Mouse (Mus musculus) hindbrain, postnatal 0 days (tissue): ENCODE data around the gene Polr2h. TPM values are rescaled to one million over a fixed set of nuclear protein-coding genes. Genes with fewer than 3 reads are reported as not detected.
A peak's percentile ranks its signal among the peaks of the same experiment; 100 is the strongest.

Source experiments
- ATAC-seq: fragments of 200-750 bp; cut with Nextera tagmentation; 2 replicates; pipeline ENCODE4 v1.8.0; 2017; ENCODE audit warnings: mild to moderate bottlenecking, moderate TSS enrichment, moderate library complexity
- DNase-seq: peaks from one replicate; pipeline ENCODE4 v3.0.0-alpha.2; 2015; ENCODE audit warnings: low spot score
- H3K27ac ChIP-seq: fragments of 300-500 bp; sonication (generic); 2 replicates; pipeline ENCODE4 v1.5.1; 2014; ENCODE audit warnings: mild to moderate bottlenecking
- H3K27me3 ChIP-seq: fragments of 300-500 bp; sonication (generic); 2 replicates; pipeline ENCODE4 v1.6.1; 2014; ENCODE audit warnings: low read length, mixed read lengths; ENCODE audit not compliant: insufficient read depth
- H3K36me3 ChIP-seq: fragments of 300-500 bp; sonication (generic); 2 replicates; pipeline ENCODE4 v1.6.1; 2014; ENCODE audit warnings: low read length, mixed read lengths; ENCODE audit not compliant: insufficient read depth
- H3K4me1 ChIP-seq: fragments of 300-500 bp; sonication (generic); 2 replicates; pipeline ENCODE4 v1.6.1; 2014; ENCODE audit warnings: antibody characterized with exemption, low read length, mixed read lengths; ENCODE audit not compliant: insufficient read depth
- H3K4me2 ChIP-seq: fragments of 300-500 bp; sonication (generic); 2 replicates; pipeline ENCODE4 v1.6.1; 2014; ENCODE audit warnings: low read depth, mild to moderate bottlenecking, low read length, moderate library complexity, mixed read lengths
- H3K4me3 ChIP-seq: fragments of 300-500 bp; sonication (generic); 2 replicates; pipeline ENCODE4 v1.5.1; 2014; ENCODE audit warnings: low read length
- H3K9ac ChIP-seq: fragments of 300-500 bp; sonication (generic); replicated peaks from 2 replicates; pipeline ENCODE4 v1.6.1; 2014; ENCODE audit warnings: mild to moderate bottlenecking, low read length, moderate library complexity, mixed read lengths
- H3K9me3 ChIP-seq: fragments of 300-500 bp; sonication (generic); 2 replicates; pipeline ENCODE4 v1.6.1; 2016; ENCODE audit warnings: low read length, mixed read lengths
- CTCF ChIP-seq: IDR thresholded peaks from 2 replicates; pipeline ENCODE4 v1.5.1; 2016; ENCODE audit warnings: antibody characterized with exemption, control low read depth, low read depth
- WGBS: fragments of 180-500 bp; shearing (Covaris S2); extraction: QIAGEN DNeasy Blood & Tissue Kit; methylation state at CpG from one replicate; pipeline ENCODE4 v1.1.7; 2014; 5-methylcytosine and 5-hydroxymethylcytosine counted together
- polyA plus RNA-seq: library from polyadenylated mRNA; unstranded; fragments of >200 nt; fragmentation: Nextera tagmentation; extraction: Ambion mirVana; gene quantifications from 2 replicates; pipeline ENCODE4 v1.2.1, GENCODE M21; 2015
- total RNA-seq: library from RNA; depleted of rRNA; stranded (reverse); fragments of >200 nt; gene quantifications from 2 replicates; pipeline ENCODE4 v1.2.3, GENCODE M21; 2014; rRNA removed

Gene Polr2h
- total and polyA plus RNA-seq, 2 experiments from 2014 or later, result 25.5 to 90.8 TPM

GRCm38 (mm10) chr16:20750518-20750917, 33.1 kb downstream of the Polr2h start:
- no peak overlapping the region for H3K27ac ChIP-seq
- H3K27me3 ChIP-seq, result no peaks in the 10 kb centered on the region
- no peak for TF ChIP-seq CTCF
- WGBS, result 57% methylated on average over 8 of the region's 8 CpGs
- H3K4me2 ChIP-seq, result no peak overlapping the region
- no peaks in the 10 kb centered on the region for H3K4me1 ChIP-seq
- no peak for DNase-seq
- H3K36me3 ChIP-seq, result no peaks in the 10 kb centered on the region
- no peaks in the 10 kb centered on the region for H3K9me3 ChIP-seq
- no peak overlapping the region for H3K9ac ChIP-seq
- ATAC-seq, result no peak
- no peak overlapping the region for H3K4me3 ChIP-seq

DNA sequence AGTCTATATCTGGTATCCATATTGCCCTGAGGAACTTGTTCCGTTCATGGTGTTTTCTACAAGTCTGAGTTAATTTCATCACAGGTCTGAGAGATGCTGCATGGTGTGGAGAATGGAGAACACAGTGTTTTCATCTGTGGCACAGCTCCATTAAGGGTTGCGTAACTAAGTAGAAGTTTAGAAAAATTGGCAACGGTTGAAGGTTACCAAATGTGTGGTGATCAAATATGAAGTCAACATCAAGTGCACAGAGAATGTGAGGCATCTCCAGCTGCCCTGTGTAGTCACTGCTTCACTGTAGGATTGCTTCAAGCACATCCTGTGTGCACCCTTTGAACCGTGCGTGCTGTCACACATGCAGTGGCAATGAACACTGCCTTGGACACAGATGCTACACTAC, 38.6 kb downstream of the Polr2h start:
- Histone ChIP-seq H3K9me3 (no peaks in the 10 kb centered on the region), H3K27me3 (no peaks in the 10 kb centered on the region), H3K4me1 (no peaks in the 10 kb centered on the region), H3K4me3 (no peak overlapping the region), H3K9ac (no peak overlapping the region), H3K27ac (no peak overlapping the region), H3K4me2 (no peak overlapping the region), H3K36me3 (no peaks in the 10 kb centered on the region)
- DNase-seq, result no peak
- no peak for ATAC-seq
- TF ChIP-seq CTCF, result no peak
- 96% methylated on average over 5 of the region's 5 CpGs for WGBS

DNA sequence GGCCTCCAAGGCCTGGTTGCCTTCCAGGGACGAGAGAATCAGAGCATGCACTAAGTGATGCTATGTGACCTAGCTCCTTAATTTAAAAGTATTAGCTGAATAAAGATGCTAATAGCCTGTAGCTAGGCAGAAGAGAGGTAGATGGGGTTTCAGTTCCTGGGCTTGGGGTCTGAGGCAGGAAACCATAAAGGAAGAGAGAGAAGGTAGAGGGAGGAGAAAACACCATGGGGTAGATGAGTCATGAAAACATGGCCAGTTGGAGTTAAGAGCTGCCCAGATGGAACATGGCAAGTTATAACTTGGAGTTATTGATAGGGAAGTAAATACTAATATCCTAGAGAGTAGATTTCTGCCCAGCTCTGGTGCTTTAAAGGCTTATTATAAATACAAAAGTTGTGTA, 39.9 kb downstream of the Polr2h start:
- ATAC-seq, result no peak
- WGBS, result 86% methylated on average over 1 of the region's 1 CpGs
- H3K4me1 ChIP-seq, result no peaks in the 10 kb centered on the region
- H3K4me2 ChIP-seq, result no peak overlapping the region
- DNase-seq, result no peak
- no peaks in the 10 kb centered on the region for H3K9me3 ChIP-seq
- H3K9ac ChIP-seq, result no peak overlapping the region
- H3K27ac ChIP-seq, result no peak overlapping the region
- H3K36me3 ChIP-seq, result no peaks in the 10 kb centered on the region
- TF ChIP-seq CTCF, result no peak
- H3K4me3 ChIP-seq, result no peak overlapping the region
- H3K27me3 ChIP-seq, result no peaks in the 10 kb centered on the region

- WGBS, result 8% methylated on average over 3 of the region's 3 CpGs
- H3K4me3 ChIP-seq, result no peak overlapping the region
Observed at GRCm38 (mm10) chr16:20761681-20762080, 44.2 kb downstream of the Polr2h start.

GRCm38 (mm10) chr16:20765244-20765643, 47.8 kb downstream of the Polr2h start:
- H3K4me3 ChIP-seq, result no peak overlapping the region
- peak; percentile 65 for TF ChIP-seq CTCF
- H3K27me3 ChIP-seq, result no peaks in the 10 kb centered on the region
- no peak overlapping the region for H3K4me2 ChIP-seq
- no peaks in the 10 kb centered on the region for H3K9me3 ChIP-seq
- no peak overlapping the region for H3K9ac ChIP-seq
- DNase-seq (peak; percentile 40), ATAC-seq (no peak)
- no peaks in the 10 kb centered on the region for H3K4me1 ChIP-seq
- 48% methylated on average over 9 of the region's 9 CpGs for WGBS
- no peak overlapping the region for H3K27ac ChIP-seq
- H3K36me3 ChIP-seq, result no peaks in the 10 kb centered on the region

More at GRCm38 (mm10) chr16:20761681-20762080, 44.2 kb downstream of the Polr2h start:
- DNase-seq (peak; percentile 60), ATAC-seq (no peak)
- H3K27ac ChIP-seq, result no peak overlapping the region
- no peaks in the 10 kb centered on the region for H3K9me3 ChIP-seq
- no peaks in the 10 kb centered on the region for H3K4me1 ChIP-seq
- H3K4me2 ChIP-seq, result no peak overlapping the region
- TF ChIP-seq CTCF, result peak; percentile 68
- no peak overlapping the region for H3K9ac ChIP-seq
- H3K27me3 ChIP-seq, result no peaks in the 10 kb centered on the region
- no peaks in the 10 kb centered on the region for H3K36me3 ChIP-seq

Other genes starting within 250 kb of the Polr2h start
- 102 and 109 TPM in 2 replicates for gene Eif2b5, start 218.8 kb upstream of the Polr2h start, total RNA-seq
- 80.9 and 81.4 TPM in 2 replicates for gene Eif2b5, start 218.8 kb upstream of the Polr2h start, polyA plus RNA-seq
- gene Dvl3, start 200.7 kb upstream of the Polr2h start, total RNA-seq, result 44.3 and 48.6 TPM in 2 replicates
- 22.3 and 25.7 TPM in 2 replicates for gene Dvl3, start 200.7 kb upstream of the Polr2h start, polyA plus RNA-seq
- gene Ap2m1, start 182.2 kb upstream of the Polr2h start, total RNA-seq, result 966 and 1,021 TPM in 2 replicates
- 1,289 and 1,346 TPM in 2 replicates for gene Ap2m1, start 182.2 kb upstream of the Polr2h start, polyA plus RNA-seq
- gene Abcf3, start 169.1 kb upstream of the Polr2h start, total RNA-seq, result 42.1 and 63.4 TPM in 2 replicates
- gene Abcf3, start 169.1 kb upstream of the Polr2h start, polyA plus RNA-seq, result 67.5 and 73.2 TPM in 2 replicates
- 49.9 and 60.2 TPM in 2 replicates for gene Vwa5b2, start 128.2 kb upstream of the Polr2h start, total RNA-seq
- gene Vwa5b2, start 128.2 kb upstream of the Polr2h start, polyA plus RNA-seq, result 32.6 and 32.8 TPM in 2 replicates
- 6.0 and 6.4 TPM in 2 replicates for gene Eef1akmt4, start 106.1 kb upstream of the Polr2h start, total RNA-seq
- 5.6 and 6.5 TPM in 2 replicates for gene Eef1akmt4, start 106.1 kb upstream of the Polr2h start, polyA plus RNA-seq
- gene Gm49333, start 106.1 kb upstream of the Polr2h start, total RNA-seq, result 0.54 TPM in 1 of 2 replicates, not detected in the other
- gene Gm49333, start 106.1 kb upstream of the Polr2h start, polyA plus RNA-seq, result not detected in 2 replicates
- gene Alg3, start 105.9 kb upstream of the Polr2h start, total RNA-seq, result 34.8 and 38.9 TPM in 2 replicates
- 35.5 and 36.5 TPM in 2 replicates for gene Alg3, start 105.9 kb upstream of the Polr2h start, polyA plus RNA-seq
- 70.2 and 82.9 TPM in 2 replicates for gene Camk2n2, start 96.4 kb upstream of the Polr2h start, total RNA-seq
- gene Camk2n2, start 96.4 kb upstream of the Polr2h start, polyA plus RNA-seq, result 84.7 and 85.7 TPM in 2 replicates
- 14.7 and 24.6 TPM in 2 replicates for gene Ece2, start 87.8 kb upstream of the Polr2h start, total RNA-seq
- 16.0 and 16.6 TPM in 2 replicates for gene Ece2, start 87.8 kb upstream of the Polr2h start, polyA plus RNA-seq
- gene Psmd2, start 66.0 kb upstream of the Polr2h start, total RNA-seq, result 192 and 196 TPM in 2 replicates
- gene Psmd2, start 66.0 kb upstream of the Polr2h start, polyA plus RNA-seq, result 308 and 314 TPM in 2 replicates
- gene Eif4g1, start 49.4 kb upstream of the Polr2h start, total RNA-seq, result 424 and 428 TPM in 2 replicates
- 115 and 124 TPM in 2 replicates for gene Eif4g1, start 49.4 kb upstream of the Polr2h start, polyA plus RNA-seq
- gene Fam131a, start 24.4 kb upstream of the Polr2h start, total RNA-seq, result 130 and 147 TPM in 2 replicates
- 49.0 and 55.4 TPM in 2 replicates for gene Fam131a, start 24.4 kb upstream of the Polr2h start, polyA plus RNA-seq
- gene Clcn2, start 81 bp downstream of the Polr2h start, total RNA-seq, result 57.0 and 74.6 TPM in 2 replicates
- 18.5 and 21.2 TPM in 2 replicates for gene Clcn2, start 81 bp downstream of the Polr2h start, polyA plus RNA-seq
- gene Chrd, start 15.5 kb downstream of the Polr2h start, total RNA-seq, result 32.0 and 35.5 TPM in 2 replicates
- gene Chrd, start 15.5 kb downstream of the Polr2h start, polyA plus RNA-seq, result 6.2 and 7.0 TPM in 2 replicates
- 1.0 and 1.3 TPM in 2 replicates for gene Thpo, start 16.8 kb downstream of the Polr2h start, total RNA-seq
- gene Thpo, start 16.8 kb downstream of the Polr2h start, polyA plus RNA-seq, result 1.4 and 1.6 TPM in 2 replicates